Mouse (Mus musculus) neutrophil, adult 65 days (primary cell): ENCODE results near the gene Slc35f3. TPM values are rescaled to one million over a fixed set of nuclear protein-coding genes. Genes with fewer than 3 reads are reported as not detected.

Source experiments
- total RNA-seq: library from RNA; stranded (reverse); gene quantifications from 2 replicates; pipeline ENCODE4 v1.2.4, GENCODE M21; 2023

Slc35f3 gene
- not detected in 2 replicates for total RNA-seq

DNA sequence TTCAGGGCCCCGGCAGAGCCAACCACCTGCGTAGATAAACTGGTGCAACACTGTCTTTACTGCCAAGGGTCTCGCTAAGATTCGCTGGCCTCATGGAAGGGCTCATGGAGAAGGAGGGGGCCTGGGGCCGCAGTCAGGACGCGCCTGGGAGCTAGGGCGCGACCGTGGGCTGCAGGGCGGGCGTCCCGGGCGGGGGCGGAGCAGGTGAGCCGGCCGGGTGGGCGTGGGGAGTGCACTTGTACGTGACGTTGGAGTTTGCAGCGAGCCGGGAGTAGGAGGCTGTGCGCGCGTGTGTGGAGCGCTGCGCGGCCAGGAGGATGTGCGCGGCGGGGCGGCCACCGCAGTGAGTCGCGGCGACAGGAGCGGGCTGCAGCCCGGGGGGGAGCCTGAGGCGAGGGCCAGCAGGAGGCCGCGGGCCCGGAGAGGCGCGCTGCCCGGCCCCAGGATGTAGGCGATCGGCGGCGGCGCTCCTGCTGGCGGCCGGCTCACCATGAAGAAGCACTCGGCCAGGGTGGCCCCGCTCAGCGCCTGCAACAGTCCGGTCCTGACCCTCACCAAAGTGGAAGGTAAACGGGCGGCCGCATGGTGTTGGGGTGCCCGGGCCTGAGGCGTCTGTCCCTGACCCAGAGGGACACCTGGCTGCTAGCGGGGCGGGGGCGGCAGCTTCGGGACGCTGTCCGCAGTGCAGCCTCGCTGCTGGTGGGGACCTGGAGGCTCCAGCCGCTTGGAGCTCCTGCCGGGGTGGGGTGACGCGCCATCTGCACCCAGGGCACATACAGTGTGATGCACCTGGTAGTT, at the start of gene Slc35f3:
Slc35f3 (plus strand) TSS at position 263 of the 798 bp plus-strand sequence.

DNA sequence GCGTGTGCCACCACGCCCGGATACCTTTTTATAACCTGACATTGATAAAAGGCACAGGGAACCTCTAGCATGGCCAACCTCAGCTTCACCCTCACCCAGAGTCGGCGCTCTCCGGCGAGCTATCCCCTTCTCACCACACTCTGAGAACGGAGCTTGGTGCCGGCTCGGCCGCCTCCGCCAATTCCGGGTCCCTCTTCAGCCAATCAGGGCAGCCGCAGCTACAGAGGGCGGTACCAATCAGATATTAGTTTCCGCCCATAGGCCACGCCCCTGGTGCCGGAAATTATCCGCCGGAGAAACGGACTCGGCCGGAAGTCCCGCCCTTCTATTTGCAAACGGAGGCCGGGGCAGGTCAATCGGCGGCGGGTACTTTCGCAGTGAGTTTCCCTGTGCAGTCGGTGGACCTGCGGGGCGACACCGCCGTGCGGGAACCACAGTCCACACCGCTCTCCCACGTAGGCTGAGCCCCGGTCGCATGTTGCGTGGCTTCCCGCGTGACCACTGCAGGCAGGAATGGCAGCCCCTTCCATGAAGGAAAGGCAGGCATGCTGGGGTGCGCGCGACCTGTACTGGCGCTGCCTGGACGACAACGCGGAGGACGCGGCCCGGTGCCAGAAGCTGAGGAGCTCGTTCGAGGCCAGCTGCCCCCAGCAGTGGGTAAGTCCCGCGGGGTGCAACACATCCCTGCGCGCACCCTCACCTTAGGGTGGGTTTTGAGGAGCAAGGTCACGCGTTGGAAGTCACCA, 124.0 kb downstream of the Slc35f3 start, which contains the start of gene Coa6:
Coa6 (plus strand) TSS at position 342 of the 746 bp plus-strand sequence.

Other genes with a start within 250 kb of the Slc35f3 start
- gene Coa6, start 124.0 kb downstream of the Slc35f3 start, total RNA-seq = 6.0 and 7.2 TPM in 2 replicates
- gene Tarbp1, start 176.5 kb downstream of the Slc35f3 start, total RNA-seq = 1.9 and 2.2 TPM in 2 replicates